Mouse (Mus musculus) small intestine, adult 2 months (tissue): ENCODE data around the gene Tead4.

Experiments
- CTCF ChIP-seq: fragments of 200-500 bp; IDR thresholded peaks from 2 replicates; pipeline ENCODE4 v1.5.1; 2012; ENCODE audit warnings: low read depth, mild to moderate bottlenecking, control low read depth, inconsistent platforms, low read length, moderate library complexity, mixed read lengths; ENCODE audit not compliant: insufficient replicate concordance, insufficient read length; ENCODE audit errors: extremely low read depth
- POLR2A ChIP-seq: fragments of 200-500 bp; IDR thresholded peaks from 2 replicates; pipeline ENCODE4 v1.6.1; 2012; ENCODE audit warnings: low read depth, mild to moderate bottlenecking, control low read depth, inconsistent platforms, low read length, moderate library complexity

DNA sequence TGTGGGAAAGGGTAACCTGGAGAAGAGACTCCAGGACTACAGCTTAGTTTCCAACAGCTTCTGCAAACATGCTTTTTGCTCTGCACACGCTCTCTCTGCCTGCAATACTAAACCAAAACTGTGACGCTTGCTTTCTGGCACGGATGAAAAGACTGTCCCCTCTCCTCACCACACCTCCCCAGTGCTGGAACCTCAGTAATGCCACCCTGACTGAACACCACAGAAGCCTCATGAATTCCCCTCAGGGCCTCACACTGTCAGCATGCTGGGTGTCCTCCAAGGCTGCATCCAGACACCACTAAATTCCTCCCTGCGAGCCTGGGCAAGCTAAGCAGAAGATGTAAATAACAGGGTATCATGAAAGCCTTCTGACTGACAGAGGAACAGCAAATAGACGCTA is 38.3 kb upstream of the Tead4 start:
- TF ChIP-seq CTCF (no peak), POLR2A (no peak)
